Mouse (Mus musculus): Measurements from ENCODE around the gene Slc29a1. TPM values are rescaled to one million over a fixed set of nuclear protein-coding genes. Genes with fewer than 3 reads are reported as not detected.

Slc29a1 gene
- total and polyA plus RNA-seq, 3 experiments, result 58.4 to 88.0 (median 72.1) TPM

DNA sequence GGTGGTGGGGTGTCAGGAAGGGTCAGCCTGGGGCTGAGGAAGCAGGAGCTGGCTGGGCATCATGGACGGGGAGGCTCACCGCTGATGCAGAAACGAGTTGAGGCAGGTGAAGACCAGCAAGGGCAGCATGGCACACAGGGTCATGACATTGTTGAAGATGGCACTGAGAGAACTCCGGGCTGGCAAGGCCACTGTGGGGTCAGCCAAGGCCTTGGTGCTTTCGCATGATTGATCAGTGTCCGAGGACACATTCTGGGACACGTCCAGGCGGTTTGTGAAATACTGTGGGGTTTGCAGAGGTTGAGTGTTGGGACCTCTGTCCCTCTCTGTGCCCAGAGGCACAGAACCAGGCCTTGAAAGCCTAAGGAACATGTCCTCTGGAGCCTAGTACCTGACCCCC is 9.6 kb downstream of the Slc29a1 start:
- Histone ChIP-seq H3K9ac (ENCODE audit: insufficient read depth, low read depth) (no peak overlapping the region), H3K4me3 (replicated peaks in 1 of 3; ENCODE audit: low read depth in 2 of 3, low read length in 2 of 3, poor library complexity in 1 of 3) (no peak overlapping the region), H3K4me1 (ENCODE audit: control insufficient read depth in 1 of 2, insufficient read depth in 2 of 2) (peaks cover 13 to 42% of the 10 kb centered on the region in 2 experiments), H3K27me3 (replicated peaks) (no peaks in the 10 kb centered on the region), H3K27ac (ENCODE audit: insufficient read depth, low read depth) (no peak overlapping the region), H3K79me2 (replicated peaks; ENCODE audit: control insufficient read depth, extremely low read depth, insufficient read depth, poor library complexity, severe bottlenecking) (0 out of 2 replicates have a peak, but pooled peaks cover 3% of the 10 kb centered on the region), H3K36me3 (replicated peaks in 1 of 2; ENCODE audit: control insufficient read depth in 1 of 2, insufficient read depth in 1 of 2, low read length in 1 of 2) (peaks cover 30 to 68% of the 10 kb centered on the region in 2 experiments), H3K9me3 (replicated peaks; ENCODE audit: low read length) (peaks cover 10% of the 10 kb centered on the region), H3K4me2 (ENCODE audit: insufficient read depth, low read depth, poor library complexity, severe bottlenecking) (no peak overlapping the region)
- dilution Hi-C loops (cut with MboI; ENCODE audit: extremely low pct_ligation_motif_present, extremely low pct_unique_long_range_greater_than_20kb, low sequenced_read_pairs) (no loop called here), in situ Hi-C loops (cut with MboI; ENCODE audit: low pct_ligation_motif_present, low pct_unique_long_range_greater_than_20kb, low sequenced_read_pairs) (loop anchor here (5.0 kb wide), 2 partner anchors 37 to 127 kb away; no protein-coding TSS in a partner anchor)
- TF ChIP-seq HCFC1 (IDR thresholded peaks at IDR 0.05; ENCODE audit: low read depth, low read length), result no peak
- DNase-seq (ENCODE audit: extremely low read depth), result no peak

DNA sequence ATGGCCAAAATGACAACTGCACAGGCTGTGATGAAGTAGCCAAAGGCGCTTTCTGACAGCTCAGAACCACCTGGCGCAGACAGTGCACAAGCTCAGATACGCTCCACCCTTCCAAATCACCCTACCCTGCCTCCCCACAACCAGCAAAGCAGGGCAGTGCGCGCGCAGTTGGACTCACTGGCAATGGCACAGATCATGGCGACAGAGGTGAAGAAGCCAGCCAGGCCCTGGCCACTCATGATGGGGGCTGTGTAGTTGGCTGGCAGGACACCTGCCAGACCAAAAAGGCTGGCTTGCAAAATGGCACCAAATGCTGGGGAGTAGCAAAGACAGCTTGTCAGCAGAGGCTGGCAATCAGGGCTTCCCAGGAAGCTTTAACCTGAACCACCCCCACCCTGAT is 10.2 kb downstream of the Slc29a1 start:
- Histone ChIP-seq H3K27ac (ENCODE audit: insufficient read depth, low read depth) (no peak overlapping the region), H3K27me3 (replicated peaks) (no peaks in the 10 kb centered on the region), H3K4me3 (replicated peaks in 1 of 3; ENCODE audit: low read depth in 2 of 3, low read length in 2 of 3, poor library complexity in 1 of 3) (no peak overlapping the region), H3K9ac (ENCODE audit: insufficient read depth, low read depth) (no peak overlapping the region), H3K4me2 (ENCODE audit: insufficient read depth, low read depth, poor library complexity, severe bottlenecking) (no peak overlapping the region), H3K36me3 (replicated peaks in 1 of 2; ENCODE audit: control insufficient read depth in 1 of 2, insufficient read depth in 1 of 2, low read length in 1 of 2) (peaks cover 30 to 74% of the 10 kb centered on the region in 2 experiments), H3K4me1 (ENCODE audit: control insufficient read depth in 1 of 2, insufficient read depth in 2 of 2) (peaks cover 17 to 45% of the 10 kb centered on the region in 2 experiments), H3K9me3 (replicated peaks; ENCODE audit: low read length) (peaks cover 10% of the 10 kb centered on the region), H3K79me2 (replicated peaks; ENCODE audit: control insufficient read depth, extremely low read depth, insufficient read depth, poor library complexity, severe bottlenecking) (0 out of 2 replicates have a peak, but pooled peaks cover 1% of the 10 kb centered on the region)
- no peak for DNase-seq (ENCODE audit: extremely low read depth)
- in situ Hi-C loops (cut with MboI; ENCODE audit: low pct_ligation_motif_present, low pct_unique_long_range_greater_than_20kb, low sequenced_read_pairs) (loop anchor here (5.0 kb wide), 2 partner anchors 38 to 128 kb away; no protein-coding TSS in a partner anchor), dilution Hi-C loops (cut with MboI; ENCODE audit: extremely low pct_ligation_motif_present, extremely low pct_unique_long_range_greater_than_20kb, low sequenced_read_pairs) (no loop called here)
- TF ChIP-seq ETS1 (conservative IDR thresholded peaks at IDR 0.05; ENCODE audit: low read depth, low read length) (no peak), MXI1 (IDR thresholded peaks at IDR 0.05; ENCODE audit: low read depth, low read length) (no peak), CHD1 (IDR thresholded peaks at IDR 0.05; ENCODE audit: low read depth, low read length) (no peak), KAT2A (IDR thresholded peaks at IDR 0.05; ENCODE audit: insufficient replicate concordance, low read length) (no peak), USF1 (IDR thresholded peaks at IDR 0.05; ENCODE audit: low read depth, low read length) (no peak), NRF1 (IDR thresholded peaks at IDR 0.05; ENCODE audit: low read depth, low read length) (no peak), JUND (conservative IDR thresholded peaks at IDR 0.05; ENCODE audit: low read depth, low read length) (no peak), E2F4 (IDR thresholded peaks at IDR 0.05; ENCODE audit: insufficient replicate concordance, low read depth, low read length) (no peak), EP300 (IDR thresholded peaks at IDR 0.05; ENCODE audit: low read length) (no peak), JUN (IDR thresholded peaks at IDR 0.05; ENCODE audit: insufficient read depth, low read depth, low read length) (no peak), RAD21 (IDR thresholded peaks at IDR 0.05; ENCODE audit: low read depth, low read length) (no peak), IRF4 (IDR thresholded peaks at IDR 0.05; ENCODE audit: low read depth, low read length) (no peak), GABPA (IDR thresholded peaks at IDR 0.05; ENCODE audit: insufficient replicate concordance, low read depth, low read length) (no peak), NELFE (IDR thresholded peaks at IDR 0.05; ENCODE audit: low read depth, low read length) (no peak)

Data from CH12.LX (cell line).